Mouse (Mus musculus) G1E (cell line): ENCODE results near the gene Gm48551.

Source experiments
- CTCF ChIP-seq: IDR thresholded peaks from 2 replicates; pipeline ENCODE4 v1.5.1; 2012; ENCODE audit warnings: low read depth, low read length, inconsistent platforms, mixed read lengths
- GATA2 ChIP-seq: IDR thresholded peaks from 2 replicates; pipeline ENCODE4 v1.6.1; 2012; ENCODE audit warnings: low read depth, low read length, inconsistent platforms, borderline replicate concordance
- TAL1 ChIP-seq: conservative IDR thresholded peaks from 2 replicates; pipeline ENCODE4 v1.6.1; 2012; ENCODE audit warnings: low read depth, low read length, inconsistent platforms, mixed read lengths

DNA sequence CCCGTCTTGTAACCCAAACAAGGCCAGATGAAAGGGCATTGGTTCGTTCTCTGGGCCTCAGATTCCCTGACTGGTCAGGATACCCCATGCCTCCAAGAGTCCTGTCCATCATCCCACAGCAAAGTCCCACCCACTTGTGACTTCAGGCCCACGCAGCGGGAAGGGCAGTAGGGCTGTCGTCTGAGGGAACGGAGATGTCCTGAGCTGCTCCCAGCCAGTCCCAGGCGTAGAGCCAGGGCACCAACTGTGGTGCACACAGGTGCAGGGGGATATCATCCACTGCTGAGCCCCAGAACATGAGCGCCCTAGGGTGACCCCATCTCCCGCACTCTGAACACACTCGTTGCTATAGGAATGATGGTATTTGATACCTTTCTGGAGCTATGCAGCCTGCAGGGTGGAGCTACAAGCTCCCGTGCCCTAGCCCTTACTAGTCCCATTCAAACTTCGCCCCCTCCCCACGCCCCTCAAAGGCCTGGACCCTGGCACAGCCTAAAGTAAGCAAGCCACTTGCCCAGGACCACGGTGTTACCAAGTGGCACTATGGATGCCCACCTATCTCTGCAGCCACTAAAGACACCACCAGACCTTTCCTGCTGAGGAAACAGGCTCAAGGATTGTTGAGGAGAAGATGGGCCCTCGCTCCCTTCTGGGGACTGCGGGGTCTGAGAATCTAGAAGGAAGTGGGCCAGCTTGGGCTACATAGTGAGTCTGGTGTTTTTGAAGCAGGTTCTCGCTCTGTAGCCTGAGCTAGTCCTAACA is 31.5 kb downstream of the Gm48551 start:
- TF ChIP-seq CTCF = no peak
- no peak for TF ChIP-seq TAL1
- no peak for TF ChIP-seq GATA2
